Mouse (Mus musculus) embryonic facial prominence, embryonic 11.5 days (tissue): ENCODE measurements around the gene Zfp423. TPM values are rescaled to one million over a fixed set of nuclear protein-coding genes. Genes with fewer than 3 reads are reported as not detected.

Experiments
- ATAC-seq: fragments of 200-750 bp; cut with Nextera tagmentation; replicated peaks from 2 replicates; pipeline ENCODE4 v1.8.0; 2017; ENCODE audit warnings: low read depth; ENCODE audit not compliant: insufficient number of reproducible peaks, low FRiP score, low TSS enrichment
- DNase-seq: peaks from one replicate; pipeline ENCODE4 v3.0.0-alpha.2; 2015; ENCODE audit warnings: low spot score
- H3K27ac ChIP-seq: fragments of 300-500 bp; sonication (generic); replicated peaks from 2 replicates; pipeline ENCODE4 v1.5.1; 2014; ENCODE audit warnings: mild to moderate bottlenecking, low read depth, low read length, control low read depth
- H3K27me3 ChIP-seq: fragments of 300-500 bp; sonication (generic); 2 replicates; pipeline ENCODE4 v1.6.1; 2014; ENCODE audit warnings: mild to moderate bottlenecking, low read length, moderate library complexity, mixed read lengths; ENCODE audit not compliant: control insufficient read depth, insufficient read depth
- H3K36me3 ChIP-seq: fragments of 300-500 bp; sonication (generic); replicated peaks from 2 replicates; pipeline ENCODE4 v1.6.1; 2014; ENCODE audit warnings: low read depth, mild to moderate bottlenecking, low read length, moderate library complexity, mixed read lengths; ENCODE audit not compliant: control insufficient read depth, insufficient read depth
- H3K4me1 ChIP-seq: fragments of 300-500 bp; sonication (generic); 2 replicates; pipeline ENCODE4 v1.6.1; 2014; ENCODE audit warnings: low read length, mixed read lengths; ENCODE audit not compliant: control insufficient read depth, insufficient read depth
- H3K4me2 ChIP-seq: fragments of 300-500 bp; sonication (generic); 2 replicates; pipeline ENCODE4 v1.6.1; 2014; ENCODE audit warnings: low read depth, mild to moderate bottlenecking, control low read depth, low read length, moderate library complexity
- H3K4me3 ChIP-seq: fragments of 300-500 bp; sonication (generic); 2 replicates; pipeline ENCODE4 v1.5.1; 2014; ENCODE audit warnings: low read depth, low read length, control low read depth
- H3K9ac ChIP-seq: fragments of 300-500 bp; sonication (generic); replicated peaks from 2 replicates; pipeline ENCODE4 v1.6.1; 2014; ENCODE audit warnings: mild to moderate bottlenecking, control low read depth, low read length
- H3K9me3 ChIP-seq: fragments of 300-500 bp; sonication (generic); replicated peaks from 2 replicates; pipeline ENCODE4 v1.6.1; 2016; ENCODE audit warnings: mild to moderate bottlenecking, low read length, inconsistent platforms, mixed read lengths; ENCODE audit not compliant: control insufficient read depth
- WGBS: fragments of 180-500 bp; shearing (Covaris S2); extraction: QIAGEN DNeasy Blood & Tissue Kit; methylation state at CpG from one replicate; pipeline ENCODE4 v1.1.7; 2014; 5-methylcytosine and 5-hydroxymethylcytosine counted together
- polyA plus RNA-seq: library from polyadenylated mRNA; unstranded; fragments of >200 nt; fragmentation: Nextera tagmentation; extraction: Ambion mirVana; gene quantifications from 2 replicates; pipeline ENCODE4 v1.2.1, GENCODE M21; 2014

The Zfp423 gene
- polyA plus RNA-seq, 1 experiment from 2014 or later, result 25.4 TPM

DNA sequence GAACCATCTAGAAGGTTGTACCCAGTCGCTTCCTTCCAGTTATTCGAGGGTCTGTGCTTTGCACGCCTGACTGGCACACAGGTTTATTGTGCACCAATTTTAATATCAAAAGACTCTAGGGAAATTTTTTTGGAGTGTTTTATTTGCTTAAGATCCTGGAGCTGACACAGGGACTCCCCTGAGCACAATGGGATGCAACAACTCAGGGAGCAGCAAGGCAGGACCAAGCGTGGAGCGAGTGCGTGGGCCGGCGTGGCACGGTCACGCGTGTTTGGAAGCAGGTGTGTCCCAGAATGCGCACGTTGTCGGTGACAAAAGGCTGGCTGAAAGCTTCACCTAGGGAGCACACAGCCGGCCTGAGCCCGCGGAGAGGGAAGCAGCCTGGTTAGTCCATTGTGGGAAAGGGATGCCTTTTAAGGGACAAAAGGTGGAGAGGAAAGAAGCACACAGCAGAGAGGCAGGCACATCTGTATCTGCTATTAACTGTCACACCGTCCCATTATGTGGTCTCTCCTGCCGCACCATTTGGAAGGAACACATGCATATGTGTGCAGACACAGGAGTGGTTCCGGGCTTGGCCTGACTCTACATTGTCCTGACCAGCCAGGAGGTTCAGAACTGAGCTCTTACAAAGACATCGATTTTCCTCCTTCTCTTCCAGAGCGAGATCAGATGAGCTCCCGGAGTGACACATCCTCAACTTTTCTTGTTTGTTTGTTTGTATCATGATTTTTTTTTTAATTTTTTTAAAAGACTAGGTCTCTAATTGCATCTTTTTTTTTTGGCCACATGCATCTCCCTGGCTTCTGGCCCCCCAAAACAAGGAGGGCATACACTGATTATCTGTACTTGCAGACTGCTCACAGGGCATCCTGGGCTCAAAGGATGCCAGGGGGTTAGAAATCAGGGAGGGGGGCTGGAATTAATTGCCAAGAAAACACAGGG is 126.7 kb downstream of the Zfp423 start:
- Histone ChIP-seq H3K4me1 (peaks cover 53% of the 10 kb centered on the region), H3K4me3 (no peak overlapping the region), H3K9ac (peak overlapping the region; percentile 42; the same call in 1 of the 2 replicates), H3K9me3 (no peaks in the 10 kb centered on the region), H3K36me3 (no peaks in the 10 kb centered on the region), H3K27ac (peak overlapping the region; percentile 72), H3K27me3 (no peaks in the 10 kb centered on the region), H3K4me2 (peak overlapping the region; percentile 4; the same call in 1 of the 2 replicates)
- ATAC-seq, result no peak
- 21% methylated on average over 23 of the region's 23 CpGs for WGBS
- DNase-seq, result no peak

DNA sequence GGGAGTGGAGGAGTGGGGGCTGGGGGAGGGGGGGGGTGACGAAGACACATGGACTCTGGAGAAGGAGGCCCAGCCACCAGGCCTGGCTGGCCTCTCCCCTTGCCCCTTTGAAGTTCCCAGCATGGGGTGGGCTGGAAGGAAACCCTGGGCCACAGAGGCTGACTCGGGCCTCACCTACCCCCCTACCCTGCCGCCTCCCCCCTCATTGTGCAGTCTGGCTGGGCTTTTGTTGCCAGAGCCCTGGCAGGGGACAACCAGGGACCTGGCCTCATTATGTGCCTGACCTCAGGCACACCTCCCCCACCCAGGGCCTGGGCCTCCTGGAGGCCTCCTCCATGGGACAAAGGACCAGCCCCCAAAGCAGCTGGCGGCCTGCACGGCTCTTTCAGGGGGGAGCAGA is 127.8 kb downstream of the Zfp423 start:
- DNase-seq (peak; percentile 64), ATAC-seq (peak; percentile 70)
- Histone ChIP-seq H3K9me3 (no peaks in the 10 kb centered on the region), H3K27ac (peak overlapping the region; percentile 85), H3K36me3 (no peaks in the 10 kb centered on the region), H3K27me3 (no peaks in the 10 kb centered on the region), H3K4me1 (peaks cover 45% of the 10 kb centered on the region), H3K9ac (peak overlapping the region; percentile 41), H3K4me3 (no peak overlapping the region), H3K4me2 (no peak overlapping the region)
- WGBS, result 4% methylated on average over 5 of the region's 5 CpGs

DNA sequence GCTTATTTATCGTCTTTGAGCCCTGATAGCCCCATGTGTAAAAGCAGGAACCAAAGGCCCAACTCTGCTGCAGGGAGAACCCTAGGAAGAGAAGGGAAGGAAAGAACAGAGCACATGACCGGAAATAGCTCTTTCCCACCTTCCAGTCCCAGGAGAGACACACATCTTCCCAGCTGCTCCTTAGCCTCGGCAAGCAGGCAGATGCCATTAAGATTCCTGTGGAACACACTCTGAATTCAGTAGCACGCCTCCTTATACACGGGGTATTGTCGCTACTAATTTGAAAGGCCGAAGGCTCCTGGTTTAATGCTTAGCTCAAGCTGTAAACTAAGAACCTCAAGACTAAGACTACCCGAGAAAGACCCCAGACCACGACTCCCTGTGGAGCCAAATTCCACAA is 128.3 kb downstream of the Zfp423 start:
- no peak overlapping the region for H3K4me3 ChIP-seq
- DNase-seq (peak; percentile 41), ATAC-seq (peak; percentile 35; the same call in 1 of the 2 replicates)
- peak overlapping the region; percentile 85 for H3K27ac ChIP-seq
- no peaks in the 10 kb centered on the region for H3K36me3 ChIP-seq
- WGBS, result 7% methylated on average over 9 of the region's 9 CpGs
- no peaks in the 10 kb centered on the region for H3K27me3 ChIP-seq
- no peaks in the 10 kb centered on the region for H3K9me3 ChIP-seq
- peaks cover 45% of the 10 kb centered on the region for H3K4me1 ChIP-seq
- H3K9ac ChIP-seq, result peak overlapping the region; percentile 41; the same call in 1 of the 2 replicates
- H3K4me2 ChIP-seq, result no peak overlapping the region

DNA sequence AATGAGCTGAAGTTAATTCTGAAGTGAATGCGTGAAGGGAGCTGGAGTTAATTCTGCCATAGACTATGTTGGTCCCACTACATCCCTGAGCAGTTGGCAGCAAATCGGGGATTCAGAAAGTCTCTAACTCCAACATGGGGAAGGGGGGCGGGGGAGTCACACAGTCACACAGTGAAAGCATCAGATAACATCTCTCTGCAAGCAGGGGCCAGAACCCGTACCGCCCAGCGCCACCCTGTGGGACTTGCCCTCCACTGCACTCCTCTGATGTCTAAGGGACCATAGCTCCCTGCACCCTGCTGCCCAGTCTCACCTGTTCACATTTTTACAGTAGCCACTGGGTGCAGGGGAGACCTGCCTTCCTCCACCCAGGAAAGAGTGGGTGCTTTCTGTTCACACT is 129.2 kb downstream of the Zfp423 start:
- H3K9me3 ChIP-seq, result no peaks in the 10 kb centered on the region
- H3K9ac ChIP-seq, result no peak overlapping the region
- 0 out of 2 replicates have a peak, but pooled peaks have one; percentile 10 for ATAC-seq
- DNase-seq, result peak; percentile 73
- H3K4me2 ChIP-seq, result no peak overlapping the region
- H3K27me3 ChIP-seq, result no peaks in the 10 kb centered on the region
- H3K27ac ChIP-seq, result 0 out of 2 replicates have a peak overlapping the region, but pooled peaks have one; percentile 4
- H3K4me3 ChIP-seq, result no peak overlapping the region
- WGBS, result 5% methylated on average over 6 of the region's 6 CpGs
- peaks cover 37% of the 10 kb centered on the region for H3K4me1 ChIP-seq
- no peaks in the 10 kb centered on the region for H3K36me3 ChIP-seq

DNA sequence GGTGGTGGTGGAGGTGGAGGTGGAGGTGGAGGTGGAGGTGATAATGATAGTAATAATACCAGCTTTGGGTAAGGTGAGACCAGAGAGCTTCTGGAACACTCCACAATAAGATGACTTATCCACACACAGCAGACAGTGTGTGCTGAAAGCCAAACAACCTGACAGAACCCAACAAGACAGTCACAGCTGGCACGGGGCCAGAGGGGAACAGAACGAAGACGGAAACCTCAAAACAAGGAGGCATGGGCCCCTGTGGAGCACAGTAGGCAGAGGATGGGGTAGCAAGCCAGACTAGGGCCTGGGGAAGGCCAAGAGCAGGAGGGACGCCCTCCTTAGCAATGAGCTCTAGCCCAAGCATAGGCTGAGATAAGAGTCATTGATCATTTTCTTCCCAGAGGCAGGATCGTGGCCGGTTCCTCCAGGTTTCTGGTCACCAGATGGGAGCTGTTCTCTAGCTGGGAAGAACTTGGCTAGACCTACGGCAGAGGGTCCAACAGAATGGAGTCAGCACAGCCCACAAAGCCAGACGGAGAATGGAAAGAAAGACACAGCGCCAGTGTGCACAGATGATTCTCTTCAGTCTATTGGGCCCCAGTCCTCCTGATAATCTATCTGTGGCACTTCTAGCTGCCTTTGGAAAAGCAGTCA is 133.3 kb downstream of the Zfp423 start:
- no peak overlapping the region for H3K4me3 ChIP-seq
- WGBS, result 83% methylated on average over 9 of the region's 9 CpGs
- no peaks in the 10 kb centered on the region for H3K27me3 ChIP-seq
- no peak overlapping the region for H3K9ac ChIP-seq
- peaks cover 17% of the 10 kb centered on the region for H3K4me1 ChIP-seq
- DNase-seq (no peak), ATAC-seq (no peak)
- no peak overlapping the region for H3K27ac ChIP-seq
- no peaks in the 10 kb centered on the region for H3K9me3 ChIP-seq
- H3K36me3 ChIP-seq, result no peaks in the 10 kb centered on the region
- H3K4me2 ChIP-seq, result no peak overlapping the region

DNA sequence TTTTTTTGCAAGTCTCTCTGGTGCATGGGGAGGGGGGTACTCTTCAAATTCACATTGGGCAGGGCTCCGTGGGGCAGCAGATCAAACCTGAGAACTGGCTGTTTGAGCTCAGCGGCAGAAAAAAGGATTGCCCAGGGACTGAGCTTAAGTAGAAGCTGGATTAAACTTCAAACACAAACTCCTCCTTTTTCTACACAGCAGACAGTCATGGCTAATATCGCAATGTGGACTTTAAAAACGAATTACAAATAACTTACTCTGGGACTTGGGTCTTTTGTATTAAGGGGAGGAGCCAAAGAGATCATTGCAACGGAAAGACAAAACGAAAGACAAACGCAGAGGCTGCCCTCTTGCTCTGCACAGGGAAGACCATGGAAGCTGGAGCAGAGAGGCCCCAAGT is 136.2 kb downstream of the Zfp423 start:
- peak overlapping the region; percentile 16; the same call in 1 of the 2 replicates for H3K4me2 ChIP-seq
- no peak overlapping the region for H3K4me3 ChIP-seq
- no peak for DNase-seq
- ATAC-seq, result no peak
- 8% methylated on average over 7 of the region's 7 CpGs for WGBS
- H3K27ac ChIP-seq, result peak overlapping the region; percentile 73
- no peaks in the 10 kb centered on the region for H3K27me3 ChIP-seq
- peaks cover 11% of the 10 kb centered on the region for H3K4me1 ChIP-seq
- no peaks in the 10 kb centered on the region for H3K9me3 ChIP-seq
- H3K9ac ChIP-seq, result peak overlapping the region; percentile 44
- H3K36me3 ChIP-seq, result no peaks in the 10 kb centered on the region

DNA sequence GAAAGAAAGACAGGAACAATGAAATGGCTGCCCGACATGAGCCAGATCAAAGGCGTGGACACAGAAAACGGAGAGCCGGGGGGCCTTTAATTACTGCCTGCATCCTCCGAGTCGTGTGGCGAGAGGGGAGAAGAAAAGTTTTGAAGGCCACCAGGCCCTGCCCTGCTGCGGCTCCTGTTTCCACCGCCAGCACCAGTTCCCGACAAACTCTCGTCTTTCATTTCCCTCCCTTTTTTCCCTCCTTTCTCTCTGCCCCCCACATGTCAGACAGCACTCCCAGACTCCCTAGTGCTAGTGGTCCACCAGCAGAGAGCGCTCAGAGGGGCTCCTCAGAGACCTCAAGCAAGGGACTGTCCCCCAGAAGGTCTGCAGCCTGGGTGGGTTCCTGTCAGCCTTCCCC is 136.7 kb downstream of the Zfp423 start:
- ATAC-seq, result peak; percentile 60
- peak overlapping the region; percentile 44 for H3K9ac ChIP-seq
- H3K4me2 ChIP-seq, result peak overlapping the region; percentile 16
- H3K9me3 ChIP-seq, result no peaks in the 10 kb centered on the region
- H3K27ac ChIP-seq, result peak overlapping the region; percentile 73
- WGBS, result 7% methylated on average over 12 of the region's 12 CpGs
- no peaks in the 10 kb centered on the region for H3K36me3 ChIP-seq
- H3K4me1 ChIP-seq, result peaks cover 11% of the 10 kb centered on the region
- H3K4me3 ChIP-seq, result no peak overlapping the region
- DNase-seq, result peak; percentile 62
- H3K27me3 ChIP-seq, result no peaks in the 10 kb centered on the region
